Mouse (Mus musculus) limb, embryonic 11.5 days (tissue): ENCODE data around the gene Gpn1. TPM values are rescaled to one million over a fixed set of nuclear protein-coding genes. Genes with fewer than 3 reads are reported as not detected.

Source experiments
- ATAC-seq: fragments of 200-750 bp; cut with Nextera tagmentation; 2 replicates; pipeline ENCODE4 v1.8.0; 2017; ENCODE audit warnings: low read depth; ENCODE audit not compliant: insufficient number of reproducible peaks, low FRiP score, low TSS enrichment
- DNase-seq: peaks from one replicate; pipeline ENCODE4 v3.0.0-alpha.2; 2015; ENCODE audit warnings: low spot score
- H3K27ac ChIP-seq: fragments of 300-500 bp; sonication (generic); replicated peaks from 2 replicates; pipeline ENCODE4 v1.5.1; 2014; ENCODE audit warnings: low read depth, mild to moderate bottlenecking, low read length
- H3K27me3 ChIP-seq: fragments of 300-500 bp; sonication (generic); 2 replicates; pipeline ENCODE4 v1.6.1; 2014; ENCODE audit warnings: mild to moderate bottlenecking, low read length, mixed read lengths; ENCODE audit not compliant: control insufficient read depth, insufficient read depth
- H3K36me3 ChIP-seq: fragments of 300-500 bp; sonication (generic); 2 replicates; pipeline ENCODE4 v1.6.1; 2014; ENCODE audit warnings: mild to moderate bottlenecking, low read length, moderate library complexity, mixed read lengths; ENCODE audit not compliant: control insufficient read depth, insufficient read depth
- H3K4me1 ChIP-seq: fragments of 300-500 bp; sonication (generic); 2 replicates; pipeline ENCODE4 v1.6.1; 2014; ENCODE audit warnings: low read length, mixed read lengths; ENCODE audit not compliant: control insufficient read depth, insufficient read depth
- H3K4me2 ChIP-seq: fragments of 300-500 bp; sonication (generic); 2 replicates; pipeline ENCODE4 v1.6.1; 2014; ENCODE audit warnings: low read depth, mild to moderate bottlenecking, moderate library complexity; ENCODE audit not compliant: severe bottlenecking
- H3K4me3 ChIP-seq: fragments of 300-500 bp; sonication (generic); 2 replicates; pipeline ENCODE4 v1.5.1; 2014; ENCODE audit warnings: low read depth, low read length
- H3K9ac ChIP-seq: fragments of 300-500 bp; sonication (generic); 2 replicates; pipeline ENCODE4 v1.6.1; 2014; ENCODE audit warnings: mild to moderate bottlenecking, low read length
- H3K9me3 ChIP-seq: fragments of 300-500 bp; sonication (generic); 2 replicates; pipeline ENCODE4 v1.6.1; 2016; ENCODE audit warnings: low read length; ENCODE audit not compliant: control insufficient read depth
- WGBS: fragments of 180-500 bp; shearing (Covaris S2); extraction: QIAGEN DNeasy Blood & Tissue Kit; methylation state at CpG from one replicate; pipeline ENCODE4 v1.1.7; 2014; 5-methylcytosine and 5-hydroxymethylcytosine counted together
- polyA plus RNA-seq: library from polyadenylated mRNA; unstranded; fragments of >200 nt; fragmentation: Nextera tagmentation; extraction: Ambion mirVana; gene quantifications from 2 replicates; pipeline ENCODE4 v1.2.1, GENCODE M21; 2014

The Gpn1 gene
- polyA plus RNA-seq, 1 experiment from 2014 or later, result 88.6 TPM

- Histone ChIP-seq H3K4me3 (no peak overlapping the region), H3K4me2 (no peak overlapping the region), H3K27ac (no peak overlapping the region), H3K36me3 (peaks cover 24% of the 10 kb centered on the region), H3K9me3 (no peaks in the 10 kb centered on the region), H3K9ac (no peak overlapping the region), H3K27me3 (no peaks in the 10 kb centered on the region), H3K4me1 (no peaks in the 10 kb centered on the region)
- ATAC-seq (no peak), DNase-seq (no peak)
- 91% methylated on average over 4 of the region's 4 CpGs for WGBS
These were observed 14.0 kb upstream of the Gpn1 start for GRCm38 (mm10) chr5:31480536-31480935.

GRCm38 (mm10) chr5:31485440-31485839 lies 9.1 kb upstream of the Gpn1 start, which contains the start of gene 4930548H24Rik:
Gene 4930548H24Rik, plus strand, starts transcription at chr5:31485740.
- no peak for DNase-seq
- no peak for ATAC-seq
- Histone ChIP-seq H3K9ac (no peak within 1 kb of the TSS), H3K4me1 (no peaks in the 10 kb centered on the region), H3K27me3 (no peaks in the 10 kb centered on the region), H3K36me3 (peaks cover 6% of the 10 kb centered on the region; the same call in 1 of the 2 replicates), H3K9me3 (no peaks in the 10 kb centered on the region), H3K4me3 (no peak within 1 kb of the TSS), H3K27ac (no peak within 1 kb of the TSS), H3K4me2 (no peak within 1 kb of the TSS)
- 98% methylated on average over 3 of the region's 3 CpGs for WGBS

DNA sequence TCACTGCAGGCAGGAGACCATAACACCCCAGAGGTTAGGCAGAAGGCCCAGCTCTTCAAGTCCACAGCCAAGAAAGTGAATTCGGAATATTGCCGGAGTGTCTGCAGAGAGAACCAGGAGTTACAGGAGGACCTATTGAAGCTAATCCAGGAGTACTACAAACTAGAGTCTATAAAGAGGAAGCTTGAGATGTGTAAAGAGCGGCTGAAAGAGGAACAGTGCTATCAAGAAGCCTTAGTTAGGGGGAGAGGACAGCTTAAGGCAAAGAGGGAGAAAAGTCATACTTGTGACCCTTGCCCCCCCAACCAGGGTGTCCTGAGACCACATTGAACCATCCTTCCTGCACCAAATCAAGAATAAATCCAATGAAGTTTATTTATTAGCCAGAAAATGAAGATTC lies 6.7 kb upstream of the Gpn1 start:
- no peaks in the 10 kb centered on the region for H3K4me1 ChIP-seq
- DNase-seq (no peak), ATAC-seq (no peak)
- no peaks in the 10 kb centered on the region for H3K27me3 ChIP-seq
- H3K9me3 ChIP-seq, result no peaks in the 10 kb centered on the region
- no peak overlapping the region for H3K27ac ChIP-seq
- H3K4me2 ChIP-seq, result no peak overlapping the region
- 100% methylated on average over 3 of the region's 3 CpGs for WGBS
- no peak overlapping the region for H3K4me3 ChIP-seq
- H3K36me3 ChIP-seq, result no peaks in the 10 kb centered on the region
- no peak overlapping the region for H3K9ac ChIP-seq

DNA sequence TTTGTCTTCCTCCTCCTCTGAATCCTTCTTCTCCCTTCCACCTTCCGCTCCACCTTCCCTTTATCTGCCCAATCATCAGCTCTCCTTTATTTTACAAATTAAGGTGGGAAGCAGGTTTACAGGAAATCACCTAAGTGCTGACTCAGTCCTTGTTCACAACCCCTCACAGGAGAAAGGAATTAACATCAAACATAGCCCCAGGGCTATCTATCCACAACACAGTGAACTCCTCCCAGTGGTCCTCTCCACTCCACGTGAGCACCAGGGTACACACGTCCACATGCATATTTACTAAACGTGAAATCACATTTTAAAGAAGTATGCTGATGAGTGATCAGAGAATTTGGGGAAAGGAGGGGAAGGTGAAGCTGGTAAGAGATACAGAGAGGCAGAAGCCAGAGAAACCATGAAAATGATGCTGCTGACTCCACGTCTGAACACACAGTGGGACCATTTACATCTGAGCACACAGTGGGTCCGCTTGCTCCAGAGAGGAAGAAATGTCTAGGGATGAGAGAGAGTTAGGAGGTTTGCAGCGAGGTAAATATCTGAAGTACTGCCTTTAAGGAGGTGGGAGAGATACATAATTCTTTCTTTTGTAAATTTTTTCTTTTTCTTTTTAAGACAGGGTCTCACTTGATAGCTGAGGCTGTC lies 5.3 kb upstream of the Gpn1 start:
- Histone ChIP-seq H3K9ac (no peak overlapping the region), H3K4me3 (no peak overlapping the region), H3K4me1 (no peaks in the 10 kb centered on the region), H3K27ac (no peak overlapping the region), H3K36me3 (no peaks in the 10 kb centered on the region), H3K9me3 (no peaks in the 10 kb centered on the region), H3K27me3 (no peaks in the 10 kb centered on the region), H3K4me2 (no peak overlapping the region)
- 71% methylated on average over 7 of the region's 7 CpGs for WGBS
- DNase-seq, result no peak
- ATAC-seq, result no peak

DNA sequence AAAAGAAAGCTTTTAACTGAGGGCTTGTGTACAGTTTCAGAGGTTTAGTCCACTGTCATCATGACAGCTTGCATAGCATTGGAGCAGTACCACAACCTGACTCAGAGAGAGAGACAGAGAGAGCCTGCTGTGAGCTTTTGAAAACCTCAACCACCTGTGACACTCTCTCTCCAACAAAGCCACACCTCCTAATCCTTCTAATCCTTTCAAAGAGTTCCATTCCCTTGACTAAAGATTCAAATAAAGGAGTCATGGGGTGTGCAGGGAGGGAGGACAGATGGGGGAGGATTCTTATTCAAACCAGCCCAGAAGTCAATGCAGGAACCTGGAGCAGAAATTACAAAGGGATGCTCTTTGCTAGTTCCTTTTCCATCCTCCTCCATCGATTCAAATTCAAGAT lies 2.5 kb upstream of the Gpn1 start:
- DNase-seq (no peak), ATAC-seq (no peak)
- 61% methylated on average over 1 of the region's 1 CpGs for WGBS
- Histone ChIP-seq H3K9me3 (no peaks in the 10 kb centered on the region), H3K9ac (no peak overlapping the region), H3K4me3 (no peak overlapping the region), H3K27me3 (no peaks in the 10 kb centered on the region), H3K27ac (no peak overlapping the region), H3K4me1 (no peaks in the 10 kb centered on the region), H3K36me3 (peaks cover 4% of the 10 kb centered on the region; the same call in 1 of the 2 replicates), H3K4me2 (no peak overlapping the region)

DNA sequence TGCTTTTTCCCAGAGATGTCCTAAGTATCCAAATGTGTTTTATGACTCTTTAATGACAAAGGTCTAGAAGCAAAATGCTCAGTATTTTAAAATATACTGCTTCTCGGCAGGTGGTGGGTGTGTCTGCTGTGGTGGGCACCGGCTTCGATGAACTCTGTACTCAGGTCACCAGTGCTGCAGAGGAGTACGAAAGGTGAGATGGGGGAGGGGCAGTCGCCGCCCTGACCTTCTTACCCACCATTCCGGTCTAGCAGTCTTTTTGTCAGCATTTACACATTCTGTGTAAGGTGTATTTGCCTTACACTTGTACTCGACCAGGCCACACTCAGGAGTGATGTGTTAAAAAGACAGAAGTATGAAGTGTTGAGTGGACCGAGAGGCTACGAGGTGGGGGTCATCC lies 10.3 kb downstream of the Gpn1 start:
- DNase-seq (no peak), ATAC-seq (no peak)
- H3K36me3 ChIP-seq, result peaks cover 22% of the 10 kb centered on the region; the same call in 1 of the 2 replicates
- H3K4me2 ChIP-seq, result no peak overlapping the region
- H3K4me1 ChIP-seq, result no peaks in the 10 kb centered on the region
- H3K27ac ChIP-seq, result no peak overlapping the region
- 89% methylated on average over 10 of the region's 10 CpGs for WGBS
- H3K9ac ChIP-seq, result no peak overlapping the region
- H3K27me3 ChIP-seq, result no peaks in the 10 kb centered on the region
- no peaks in the 10 kb centered on the region for H3K9me3 ChIP-seq
- H3K4me3 ChIP-seq, result no peak overlapping the region

DNA sequence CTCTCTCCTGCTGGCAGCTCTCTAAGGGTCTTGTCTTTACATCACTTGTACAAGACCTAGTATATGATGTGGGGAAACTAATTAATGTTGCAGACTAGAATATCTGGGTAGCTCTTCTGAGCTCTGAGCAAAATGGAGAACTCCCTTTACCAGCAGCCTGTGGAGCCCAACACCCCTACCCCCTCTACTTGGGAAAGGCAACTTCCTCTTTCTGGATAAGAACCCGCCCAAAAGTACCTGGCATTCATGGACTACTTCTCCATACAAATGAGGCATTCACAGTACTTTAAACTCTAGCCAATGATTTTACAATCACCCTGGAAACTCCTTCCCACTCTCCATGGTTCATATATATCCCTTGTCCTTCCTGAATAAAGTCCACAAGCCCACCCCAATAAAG lies 17.9 kb downstream of the Gpn1 start:
- Histone ChIP-seq H3K4me3 (no peak overlapping the region), H3K9me3 (no peaks in the 10 kb centered on the region), H3K27me3 (no peaks in the 10 kb centered on the region), H3K9ac (no peak overlapping the region), H3K4me1 (no peaks in the 10 kb centered on the region), H3K27ac (no peak overlapping the region), H3K36me3 (peaks cover 24% of the 10 kb centered on the region; the same call in 1 of the 2 replicates), H3K4me2 (no peak overlapping the region)
- WGBS, result 96% methylated on average over 1 of the region's 1 CpGs
- no peak for DNase-seq
- no peak for ATAC-seq

DNA sequence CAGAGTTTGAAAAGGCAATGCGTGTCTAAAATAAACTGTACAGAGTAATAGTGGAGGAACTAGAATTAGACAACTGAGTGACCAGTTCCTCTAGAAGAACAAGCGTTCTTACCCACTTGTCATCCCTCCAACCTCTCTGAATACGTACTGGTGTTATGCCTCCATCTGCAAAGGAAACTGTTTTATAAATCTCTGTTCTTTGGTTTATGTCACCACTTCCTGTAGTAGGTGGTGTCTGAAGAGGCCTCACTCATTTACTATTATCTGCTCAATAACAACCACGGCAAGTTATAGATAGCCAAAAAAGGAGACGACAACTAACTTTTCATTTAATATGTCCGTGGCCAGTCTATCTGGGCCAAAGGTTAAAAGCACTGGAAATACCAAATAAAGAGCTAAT lies 26.0 kb downstream of the Gpn1 start:
- Histone ChIP-seq H3K9ac (no peak overlapping the region), H3K36me3 (peaks cover 10% of the 10 kb centered on the region), H3K4me3 (no peak overlapping the region), H3K4me2 (no peak overlapping the region), H3K27ac (no peak overlapping the region), H3K9me3 (no peaks in the 10 kb centered on the region), H3K4me1 (no peaks in the 10 kb centered on the region), H3K27me3 (no peaks in the 10 kb centered on the region)
- ATAC-seq (no peak), DNase-seq (no peak)
- 96% methylated on average over 6 of the region's 6 CpGs for WGBS
